Mouse (Mus musculus): ENCODE data around the gene Eif3k. TPM values are rescaled to one million over a fixed set of nuclear protein-coding genes. Genes with fewer than 3 reads are reported as not detected.

Gene Eif3k
- polyA plus RNA-seq, 1 experiment from 2014 or later, result 454 TPM

- 73% methylated on average over 3 of the region's 3 CpGs for WGBS
- H3K4me1 ChIP-seq, result peaks cover 78% of the 10 kb centered on the region
- no peak for DNase-seq (ENCODE audit: low spot score)
- 0 out of 2 replicates have a peak overlapping the region, but pooled peaks have one; percentile 14 for H3K4me3 ChIP-seq
- H3K27ac ChIP-seq (replicated peaks), result peak overlapping the region; percentile 81
- no peaks in the 10 kb centered on the region for H3K27me3 ChIP-seq (replicated peaks; ENCODE audit: low read depth, poor library complexity, severe bottlenecking)
- H3K9me3 ChIP-seq, result no peaks in the 10 kb centered on the region
- peaks cover 44% of the 10 kb centered on the region for H3K36me3 ChIP-seq (replicated peaks)
These were observed 56.9 kb downstream of the Eif3k start for GRCm38 (mm10) chr7:28924802-28925201.

DNA sequence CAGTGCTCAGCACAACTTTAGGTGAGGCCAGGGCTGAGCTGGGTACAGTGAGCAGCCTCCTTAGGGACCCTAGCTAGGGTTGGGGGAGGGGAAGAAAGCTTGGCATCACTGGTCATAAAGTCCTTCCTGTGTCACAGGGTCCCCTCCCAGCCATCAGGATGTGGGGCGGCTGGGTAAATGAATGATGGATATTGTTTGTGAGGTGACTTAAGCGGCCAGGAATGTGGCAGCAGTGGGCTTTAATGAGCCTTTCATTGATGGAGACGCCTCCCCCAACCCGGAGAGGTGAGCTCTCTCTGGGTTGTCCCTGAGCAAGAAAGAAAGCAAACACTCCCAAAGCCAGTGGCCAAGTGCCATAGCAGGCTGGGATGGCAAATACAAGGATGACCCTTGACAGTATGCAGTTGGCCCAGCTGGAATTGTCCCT lies 57.8 kb downstream of the Eif3k start:
- no peaks in the 10 kb centered on the region for H3K27me3 ChIP-seq (replicated peaks; ENCODE audit: low read depth, poor library complexity, severe bottlenecking)
- H3K4me1 ChIP-seq, result peaks cover 78% of the 10 kb centered on the region
- H3K9me3 ChIP-seq, result no peaks in the 10 kb centered on the region
- DNase-seq (ENCODE audit: low spot score), result peak; percentile 59
- 8% methylated on average over 4 of the region's 4 CpGs for WGBS
- H3K4me3 ChIP-seq, result peak overlapping the region; percentile 19; the same call in 1 of the 2 replicates
- H3K36me3 ChIP-seq (replicated peaks), result peaks cover 43% of the 10 kb centered on the region
- H3K27ac ChIP-seq (replicated peaks), result peak overlapping the region; percentile 81

DNA sequence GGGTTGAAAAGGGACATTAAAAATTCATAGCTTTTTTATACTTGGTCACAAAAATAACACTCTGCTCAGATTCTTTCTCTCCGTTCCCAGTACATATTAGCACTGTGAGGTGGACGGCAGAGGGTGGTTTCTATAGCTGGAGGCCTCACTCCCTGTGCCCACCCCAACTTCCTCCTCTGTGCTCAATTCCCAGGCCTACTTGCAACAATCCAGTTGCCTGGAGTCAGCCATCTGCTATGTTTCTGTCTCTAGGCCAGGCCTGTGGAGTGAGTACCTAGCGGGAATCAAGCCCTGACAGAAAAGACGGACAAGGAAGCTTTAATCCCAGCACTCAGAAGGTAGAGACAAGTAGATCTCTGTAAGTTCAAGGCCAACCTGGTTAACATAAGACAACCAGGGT lies 59.1 kb downstream of the Eif3k start:
- Histone ChIP-seq H3K27ac (replicated peaks) (peak overlapping the region; percentile 81), H3K9me3 (no peaks in the 10 kb centered on the region), H3K4me3 (no peak overlapping the region), H3K27me3 (replicated peaks; ENCODE audit: low read depth, poor library complexity, severe bottlenecking) (no peaks in the 10 kb centered on the region), H3K4me1 (peaks cover 84% of the 10 kb centered on the region), H3K36me3 (replicated peaks) (peaks cover 50% of the 10 kb centered on the region)
- 74% methylated on average over 4 of the region's 4 CpGs for WGBS
- DNase-seq (ENCODE audit: low spot score), result no peak

DNA sequence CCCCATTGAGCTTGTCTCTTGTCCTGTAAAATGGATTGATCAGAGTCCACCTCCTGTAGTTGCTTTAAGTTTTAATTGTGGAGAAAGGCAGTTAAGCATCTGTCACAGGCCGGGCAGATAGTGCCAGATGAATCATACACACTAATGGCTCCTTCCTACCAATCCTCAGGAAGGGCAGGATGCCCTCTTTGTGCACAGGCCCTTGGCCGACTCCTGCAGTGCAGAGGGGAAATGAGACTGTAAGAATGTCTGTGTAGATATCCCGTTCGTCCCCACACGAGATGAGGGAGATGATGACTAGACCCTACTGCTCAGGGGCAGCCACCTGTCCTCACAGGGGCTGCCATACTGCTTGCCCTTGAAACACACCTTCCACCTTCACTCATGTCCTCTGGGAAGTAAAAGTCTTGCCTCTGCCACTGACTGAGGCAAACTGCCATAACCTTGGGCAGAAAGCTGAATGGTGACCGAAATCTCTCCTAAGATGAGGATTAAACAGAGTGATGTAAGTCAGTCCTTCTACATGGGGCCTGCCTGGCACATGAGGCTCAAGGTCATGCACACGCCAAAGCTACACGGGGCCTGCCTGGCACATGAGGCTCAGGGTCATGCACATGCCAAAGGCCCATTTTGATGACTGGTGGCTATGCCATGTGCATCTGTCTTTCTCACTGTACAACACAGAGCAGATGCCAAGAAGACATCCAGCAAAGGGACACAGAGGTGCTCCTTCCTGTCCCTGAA lies 59.8 kb downstream of the Eif3k start:
- Histone ChIP-seq H3K9me3 (no peaks in the 10 kb centered on the region), H3K27me3 (replicated peaks; ENCODE audit: low read depth, poor library complexity, severe bottlenecking) (no peaks in the 10 kb centered on the region), H3K4me3 (no peak overlapping the region), H3K4me1 (peaks cover 84% of the 10 kb centered on the region), H3K36me3 (replicated peaks) (peaks cover 54% of the 10 kb centered on the region), H3K27ac (replicated peaks) (peak overlapping the region; percentile 81)
- DNase-seq (ENCODE audit: low spot score), result no peak
- WGBS, result 89% methylated on average over 8 of the region's 8 CpGs

Other genes with a start within 250 kb of the Eif3k start
- gene Mrps12, start 240.0 kb downstream of the Eif3k start, polyA plus RNA-seq (2016; fragmentation: Nextera tagmentation; extraction: Ambion mirVana), result 163 and 164 TPM in 2 replicates
- gene Sars2, start 239.9 kb downstream of the Eif3k start, polyA plus RNA-seq (2016; fragmentation: Nextera tagmentation; extraction: Ambion mirVana), result 40.3 and 44.6 TPM in 2 replicates
- gene Ccer2, start 225.7 kb downstream of the Eif3k start, polyA plus RNA-seq (2016; fragmentation: Nextera tagmentation; extraction: Ambion mirVana), result 0.49 and 2.1 TPM in 2 replicates
- gene Sirt2, start 215.1 kb downstream of the Eif3k start, polyA plus RNA-seq (2016; fragmentation: Nextera tagmentation; extraction: Ambion mirVana), result 64.4 and 64.8 TPM in 2 replicates
- gene Nfkbib, start 214.4 kb downstream of the Eif3k start, polyA plus RNA-seq (2016; fragmentation: Nextera tagmentation; extraction: Ambion mirVana), result 55.1 and 55.5 TPM in 2 replicates
- gene Rinl, start 192.9 kb downstream of the Eif3k start, polyA plus RNA-seq (2016; fragmentation: Nextera tagmentation; extraction: Ambion mirVana), result 2.2 and 2.8 TPM in 2 replicates
- 325 and 346 TPM in 2 replicates for gene Hnrnpl, start 173.3 kb downstream of the Eif3k start, polyA plus RNA-seq (2016; fragmentation: Nextera tagmentation; extraction: Ambion mirVana)
- 75.8 and 81.7 TPM in 2 replicates for gene Ech1, start 156.6 kb downstream of the Eif3k start, polyA plus RNA-seq (2016; fragmentation: Nextera tagmentation; extraction: Ambion mirVana)
- 4.4 and 4.9 TPM in 2 replicates for gene Lgals4, start 148.0 kb downstream of the Eif3k start, polyA plus RNA-seq (2016; fragmentation: Nextera tagmentation; extraction: Ambion mirVana)
- gene Lgals7, start 118.0 kb downstream of the Eif3k start, polyA plus RNA-seq (2016; fragmentation: Nextera tagmentation; extraction: Ambion mirVana), result 0.63 and 1.9 TPM in 2 replicates
- gene Capn12, start 100.4 kb downstream of the Eif3k start, polyA plus RNA-seq (2016; fragmentation: Nextera tagmentation; extraction: Ambion mirVana), result 0.44 and 0.55 TPM in 2 replicates
- 260 and 269 TPM in 2 replicates for gene Actn4, start 19.5 kb downstream of the Eif3k start, polyA plus RNA-seq (2016; fragmentation: Nextera tagmentation; extraction: Ambion mirVana)
- gene Map4k1, start 186 bp upstream of the Eif3k start, polyA plus RNA-seq (2016; fragmentation: Nextera tagmentation; extraction: Ambion mirVana), result 11.6 and 14.4 TPM in 2 replicates
- 1.8 TPM in 2 replicates for gene Ryr1, start 143.3 kb upstream of the Eif3k start, polyA plus RNA-seq (2016; fragmentation: Nextera tagmentation; extraction: Ambion mirVana)
- 0.66 and 0.73 TPM in 2 replicates for gene Rasgrp4, start 153.0 kb upstream of the Eif3k start, polyA plus RNA-seq (2016; fragmentation: Nextera tagmentation; extraction: Ambion mirVana)
- gene Fam98c, start 174.4 kb upstream of the Eif3k start, polyA plus RNA-seq (2016; fragmentation: Nextera tagmentation; extraction: Ambion mirVana), result 10.8 and 12.3 TPM in 2 replicates
- 0.48 and 0.55 TPM in 2 replicates for gene Ggn, start 188.3 kb upstream of the Eif3k start, polyA plus RNA-seq (2016; fragmentation: Nextera tagmentation; extraction: Ambion mirVana)
- gene Spred3, start 188.5 kb upstream of the Eif3k start, polyA plus RNA-seq (2016; fragmentation: Nextera tagmentation; extraction: Ambion mirVana), result 3.3 and 4.1 TPM in 2 replicates
- 303 and 307 TPM in 2 replicates for gene Psmd8, start 198.8 kb upstream of the Eif3k start, polyA plus RNA-seq (2016; fragmentation: Nextera tagmentation; extraction: Ambion mirVana)
- gene Catsperg1, start 232.2 kb upstream of the Eif3k start, polyA plus RNA-seq (2016; fragmentation: Nextera tagmentation; extraction: Ambion mirVana), result 0.10 and 0.24 TPM in 2 replicates